Mouse (Mus musculus): ENCODE measurements around the gene Thumpd2. TPM values are rescaled to one million over a fixed set of nuclear protein-coding genes. Genes with fewer than 3 reads are reported as not detected.

Thumpd2 gene
- 15.4 TPM for polyA plus RNA-seq (2017; shearing (Covaris generic))

GRCm38 (mm10) chr17:81064979-81065311 lies at the start of gene Thumpd2:
TSS of gene Thumpd2 (minus strand) at chr17:81065082.

Other genes with a start within 250 kb of the Thumpd2 start
- gene Tmem178, start 120.5 kb downstream of the Thumpd2 start, polyA plus RNA-seq (2017; shearing (Covaris generic)) = not detected

Measured in CD4-positive, CD25-positive, alpha-beta regulatory T cell, adult 9 weeks (primary cell).